Mouse (Mus musculus): ENCODE measurements at regions not wholly inside any gene's neighbourhood (a gene's known extent, or its start where the extent isn't known, plus 50 kb on each side); places are given as distances from the start of the nearest gene placed in this dataset.

- Histone ChIP-seq H3K27ac (replicated peaks) (no peak overlapping the region), H3K36me3 (no peaks in the 10 kb centered on the region), H3K4me1 (no peaks in the 10 kb centered on the region), H3K4me3 (no peak overlapping the region), H3K9me3 (replicated peaks) (no peaks in the 10 kb centered on the region), H3K27me3 (ENCODE audit: low read depth, poor library complexity, severe bottlenecking) (no peaks in the 10 kb centered on the region)
- no peak for DNase-seq (ENCODE audit: low spot score)
- 92% methylated on average over 1 of the region's 1 CpGs for WGBS
Measured at GRCm38 (mm10) chr9:112370746-112371145, 135.0 kb upstream of the Arpp21 start.

GRCm38 (mm10) chr9:112367291-112367690 lies 131.6 kb upstream of the Arpp21 start:
- H3K9me3 ChIP-seq (replicated peaks), result no peaks in the 10 kb centered on the region
- H3K4me3 ChIP-seq, result no peak overlapping the region
- no peaks in the 10 kb centered on the region for H3K4me1 ChIP-seq
- no peaks in the 10 kb centered on the region for H3K36me3 ChIP-seq
- no peak for DNase-seq (ENCODE audit: low spot score)
- H3K27me3 ChIP-seq (ENCODE audit: low read depth, poor library complexity, severe bottlenecking), result no peaks in the 10 kb centered on the region
- no peak overlapping the region for H3K27ac ChIP-seq (replicated peaks)

GRCm38 (mm10) chr9:112361355-112361754 lies 125.6 kb upstream of the Arpp21 start:
- no peak overlapping the region for H3K4me3 ChIP-seq
- H3K27ac ChIP-seq (replicated peaks), result no peak overlapping the region
- H3K27me3 ChIP-seq (ENCODE audit: low read depth, poor library complexity, severe bottlenecking), result no peaks in the 10 kb centered on the region
- H3K36me3 ChIP-seq, result no peaks in the 10 kb centered on the region
- DNase-seq (ENCODE audit: low spot score), result no peak
- H3K4me1 ChIP-seq, result no peaks in the 10 kb centered on the region; the same call in 1 of the 2 replicates
- no peaks in the 10 kb centered on the region for H3K9me3 ChIP-seq (replicated peaks)
- WGBS, result 84% methylated on average over 3 of the region's 3 CpGs

GRCm38 (mm10) chr9:112358711-112359298 lies 123.1 kb upstream of the Arpp21 start:
- no peaks in the 10 kb centered on the region; the same call in 1 of the 2 replicates for H3K4me1 ChIP-seq
- no peak for DNase-seq (ENCODE audit: low spot score)
- H3K9me3 ChIP-seq (replicated peaks), result no peaks in the 10 kb centered on the region
- 61% methylated on average over 5 of the region's 5 CpGs for WGBS
- H3K4me3 ChIP-seq, result no peak overlapping the region
- no peaks in the 10 kb centered on the region for H3K36me3 ChIP-seq
- no peak overlapping the region for H3K27ac ChIP-seq (replicated peaks)
- H3K27me3 ChIP-seq (ENCODE audit: low read depth, poor library complexity, severe bottlenecking), result no peaks in the 10 kb centered on the region

GRCm38 (mm10) chr9:112353196-112353595 lies 117.5 kb upstream of the Arpp21 start:
- no peak overlapping the region for H3K27ac ChIP-seq (replicated peaks)
- no peaks in the 10 kb centered on the region for H3K36me3 ChIP-seq
- no peaks in the 10 kb centered on the region for H3K4me1 ChIP-seq
- no peak overlapping the region for H3K4me3 ChIP-seq
- no peak for DNase-seq (ENCODE audit: low spot score)
- 95% methylated on average over 3 of the region's 3 CpGs for WGBS
- H3K9me3 ChIP-seq (replicated peaks), result no peaks in the 10 kb centered on the region
- H3K27me3 ChIP-seq (ENCODE audit: low read depth, poor library complexity, severe bottlenecking), result no peaks in the 10 kb centered on the region

GRCm38 (mm10) chr9:112348942-112349341 lies 113.2 kb upstream of the Arpp21 start:
- no peaks in the 10 kb centered on the region for H3K9me3 ChIP-seq (replicated peaks)
- no peaks in the 10 kb centered on the region for H3K4me1 ChIP-seq
- H3K4me3 ChIP-seq, result no peak overlapping the region
- DNase-seq (ENCODE audit: low spot score), result no peak
- no peaks in the 10 kb centered on the region for H3K27me3 ChIP-seq (ENCODE audit: low read depth, poor library complexity, severe bottlenecking)
- no peak overlapping the region for H3K27ac ChIP-seq (replicated peaks)
- no peaks in the 10 kb centered on the region for H3K36me3 ChIP-seq

GRCm38 (mm10) chr9:112344792-112345191 lies 109.1 kb upstream of the Arpp21 start:
- H3K4me1 ChIP-seq, result no peaks in the 10 kb centered on the region
- H3K9me3 ChIP-seq (replicated peaks), result no peaks in the 10 kb centered on the region
- no peak overlapping the region for H3K27ac ChIP-seq (replicated peaks)
- no peaks in the 10 kb centered on the region for H3K36me3 ChIP-seq
- H3K4me3 ChIP-seq, result no peak overlapping the region
- H3K27me3 ChIP-seq (ENCODE audit: low read depth, poor library complexity, severe bottlenecking), result no peaks in the 10 kb centered on the region
- no peak for DNase-seq (ENCODE audit: low spot score)
- 58% methylated on average over 1 of the region's 1 CpGs for WGBS

GRCm38 (mm10) chr9:112340363-112340762 lies 104.6 kb upstream of the Arpp21 start:
- no peaks in the 10 kb centered on the region for H3K36me3 ChIP-seq
- no peak overlapping the region for H3K27ac ChIP-seq (replicated peaks)
- H3K27me3 ChIP-seq (ENCODE audit: low read depth, poor library complexity, severe bottlenecking), result no peaks in the 10 kb centered on the region
- no peak overlapping the region for H3K4me3 ChIP-seq
- DNase-seq (ENCODE audit: low spot score), result no peak
- H3K4me1 ChIP-seq, result no peaks in the 10 kb centered on the region
- 75% methylated on average over 2 of the region's 2 CpGs for WGBS
- no peaks in the 10 kb centered on the region for H3K9me3 ChIP-seq (replicated peaks)

GRCm38 (mm10) chr9:112320016-112320415 lies 84.3 kb upstream of the Arpp21 start:
- H3K4me3 ChIP-seq, result no peak overlapping the region
- H3K36me3 ChIP-seq, result no peaks in the 10 kb centered on the region
- no peak overlapping the region for H3K27ac ChIP-seq (replicated peaks)
- no peak for DNase-seq (ENCODE audit: low spot score)
- no peaks in the 10 kb centered on the region for H3K4me1 ChIP-seq
- H3K9me3 ChIP-seq (replicated peaks), result no peaks in the 10 kb centered on the region
- 83% methylated on average over 5 of the region's 5 CpGs for WGBS
- no peaks in the 10 kb centered on the region for H3K27me3 ChIP-seq (ENCODE audit: low read depth, poor library complexity, severe bottlenecking)

- H3K4me3 ChIP-seq, result no peak overlapping the region
- H3K9me3 ChIP-seq (replicated peaks), result no peaks in the 10 kb centered on the region
- H3K27me3 ChIP-seq (ENCODE audit: low read depth, poor library complexity, severe bottlenecking), result no peaks in the 10 kb centered on the region
- no peak overlapping the region for H3K27ac ChIP-seq (replicated peaks)
- H3K4me1 ChIP-seq, result no peaks in the 10 kb centered on the region
- no peak for DNase-seq (ENCODE audit: low spot score)
- 85% methylated on average over 5 of the region's 5 CpGs for WGBS
- H3K36me3 ChIP-seq, result no peaks in the 10 kb centered on the region
Measured at GRCm38 (mm10) chr9:112308950-112309349, 73.2 kb upstream of the Arpp21 start.

- WGBS, result 88% methylated on average over 4 of the region's 4 CpGs
- no peak overlapping the region for H3K27ac ChIP-seq (replicated peaks)
- H3K9me3 ChIP-seq (replicated peaks), result no peaks in the 10 kb centered on the region
- no peak for DNase-seq (ENCODE audit: low spot score)
- H3K4me3 ChIP-seq, result no peak overlapping the region
- H3K4me1 ChIP-seq, result no peaks in the 10 kb centered on the region
- no peaks in the 10 kb centered on the region for H3K27me3 ChIP-seq (ENCODE audit: low read depth, poor library complexity, severe bottlenecking)
- H3K36me3 ChIP-seq, result no peaks in the 10 kb centered on the region
Measured at GRCm38 (mm10) chr9:112307837-112308236, 72.1 kb upstream of the Arpp21 start.

- Histone ChIP-seq H3K27ac (replicated peaks) (no peak overlapping the region), H3K4me1 (no peaks in the 10 kb centered on the region), H3K27me3 (ENCODE audit: low read depth, poor library complexity, severe bottlenecking) (no peaks in the 10 kb centered on the region), H3K4me3 (no peak overlapping the region), H3K9me3 (replicated peaks) (no peaks in the 10 kb centered on the region), H3K36me3 (no peaks in the 10 kb centered on the region)
- 93% methylated on average over 3 of the region's 3 CpGs for WGBS
- no peak for DNase-seq (ENCODE audit: low spot score)
Measured at GRCm38 (mm10) chr9:112291875-112292274, 56.1 kb upstream of the Arpp21 start.

All from midbrain, embryonic 10.5 days (tissue).